ENCODE assay signal across 30 mouse cellular contexts in the genomic region with DNA sequence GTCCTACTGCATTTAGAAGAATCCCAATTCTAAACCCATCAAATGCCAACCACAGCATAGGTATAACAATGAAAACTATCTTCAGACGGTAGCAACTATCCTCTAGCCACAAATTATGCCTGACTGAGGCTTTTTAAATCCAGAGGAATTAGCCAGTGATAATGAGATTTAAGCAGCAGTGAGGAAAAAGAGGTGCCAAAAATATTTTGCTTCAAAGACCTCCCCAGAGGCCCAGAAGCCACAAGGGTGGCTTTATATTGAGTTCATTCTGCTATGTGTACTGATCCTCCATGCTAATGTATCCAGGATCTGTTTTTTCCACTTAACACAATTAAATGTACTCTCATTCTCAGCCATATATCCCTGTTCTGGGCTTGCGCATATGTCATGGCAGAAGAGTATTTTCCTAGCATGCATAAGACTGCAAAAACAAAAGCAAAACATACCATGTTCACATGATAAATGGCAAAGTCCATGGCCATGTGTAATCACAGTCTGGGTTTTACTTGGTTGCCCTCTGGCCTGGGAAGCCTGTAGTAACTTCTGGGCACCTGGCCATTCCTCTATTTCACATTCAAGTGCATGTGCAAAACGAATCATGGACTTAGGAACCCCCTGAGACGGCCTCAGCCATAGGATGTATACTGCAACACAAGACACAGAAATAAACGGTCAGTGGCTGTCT.
A peak's percentile ranks its signal among the peaks of the same experiment; 100 is the strongest.
DNase-seq lines count a peak whose midpoint lies in the region; ATAC-seq and TF ChIP-seq lines count a peak whose summit lies in the region.
"Had no signal": no experiment of that assay in that cellular context is flagged by ENCODE, and none has a peak within 500 bp of the region (broad histone marks: within the 10 kb centered on the region; RNA-seq: fewer than 3 reads in every experiment).

No protein-coding gene starts in this region.

- peak; percentile 50; the same call in 1 of the 2 replicates for TF ChIP-seq EP300 in liver, postnatal 0 days (IDR thresholded peaks at IDR 0.05; ENCODE audit: low read depth)

- peak overlapping the region; percentile 62 for H3K27ac ChIP-seq in liver, adult 2 months (replicated peaks; ENCODE audit: insufficient read depth, low read depth, low read length)
- no peak overlapping the region for H3K27ac ChIP-seq in midbrain, postnatal 0 days (ENCODE audit: low read depth, low read length)
- no peak overlapping the region for H3K27ac ChIP-seq in midbrain, embryonic 14.5 days (replicated peaks; ENCODE audit: low read depth, low read length)
- peak overlapping the region; percentile 87 for H3K27ac ChIP-seq in liver, postnatal 0 days (ENCODE audit: low read depth)
- H3K27ac ChIP-seq: gastrocnemius, adult 2 months; hindbrain, embryonic 15.5 days; left cerebral cortex, adult 2 months; limb, embryonic 13.5 days; macrophage; neural tube, embryonic 15.5 days had no signal

- H3K36me3 ChIP-seq in liver, adult 2 months (ENCODE audit: control insufficient read depth, insufficient read depth, low read length) = no peaks in the 10 kb centered on the region
- H3K36me3 ChIP-seq in midbrain, postnatal 0 days (ENCODE audit: insufficient read depth, low read length) = no peaks in the 10 kb centered on the region
- H3K36me3 ChIP-seq in midbrain, embryonic 14.5 days (ENCODE audit: control insufficient read depth, insufficient read depth, low read length) = no peaks in the 10 kb centered on the region
- no peaks in the 10 kb centered on the region for H3K36me3 ChIP-seq in liver, postnatal 0 days (replicated peaks; ENCODE audit: insufficient read depth, low read length)
- H3K36me3 ChIP-seq: hindbrain, embryonic 15.5 days; limb, embryonic 13.5 days; neural tube, embryonic 15.5 days had no signal

- H3K9ac ChIP-seq in liver, adult 2 months (ENCODE audit: low read depth, low read length) = peak overlapping the region; percentile 23
- no peak overlapping the region for H3K9ac ChIP-seq in midbrain, postnatal 0 days (replicated peaks; ENCODE audit: low read length, poor library complexity, severe bottlenecking)
- no peak overlapping the region for H3K9ac ChIP-seq in midbrain, embryonic 14.5 days (replicated peaks; ENCODE audit: low read length)
- no peak overlapping the region for H3K9ac ChIP-seq in liver, postnatal 0 days (replicated peaks)
- H3K9ac ChIP-seq: hindbrain, embryonic 15.5 days; limb, embryonic 13.5 days; neural tube, embryonic 15.5 days had no signal

- no peaks in the 10 kb centered on the region for H3K27me3 ChIP-seq in liver, adult 2 months (ENCODE audit: control insufficient read depth, insufficient read depth, low read length)
- no peaks in the 10 kb centered on the region for H3K27me3 ChIP-seq in midbrain, postnatal 0 days (ENCODE audit: insufficient read depth, low read length)
- H3K27me3 ChIP-seq in midbrain, embryonic 14.5 days (ENCODE audit: control insufficient read depth, insufficient read depth, low read length) = no peaks in the 10 kb centered on the region
- no peaks in the 10 kb centered on the region for H3K27me3 ChIP-seq in liver, postnatal 0 days (ENCODE audit: insufficient read depth, low read length)
- H3K27me3 ChIP-seq: hindbrain, embryonic 15.5 days; limb, embryonic 13.5 days; neural tube, embryonic 15.5 days had no signal

- H3K9me3 ChIP-seq in midbrain, postnatal 0 days (ENCODE audit: low read length) = no peaks in the 10 kb centered on the region
- H3K9me3 ChIP-seq in midbrain, embryonic 14.5 days (ENCODE audit: control insufficient read depth, low read length) = no peaks in the 10 kb centered on the region
- no peaks in the 10 kb centered on the region for H3K9me3 ChIP-seq in liver, postnatal 0 days (ENCODE audit: low read length)
- H3K9me3 ChIP-seq: hindbrain, embryonic 15.5 days; limb, embryonic 13.5 days; neural tube, embryonic 15.5 days had no signal

- 36% methylated on average over 5 of the region's 5 CpGs for WGBS in liver, adult 2 months
- WGBS in midbrain, postnatal 0 days = 36% methylated on average over 5 of the region's 5 CpGs
- 43% methylated on average over 5 of the region's 5 CpGs for WGBS in midbrain, embryonic 14.5 days
- WGBS in liver, postnatal 0 days (ENCODE audit: insufficient replicate concordance) = 60% methylated on average over 5 of the region's 5 CpGs

- H3K4me1 ChIP-seq in liver, adult 2 months (ENCODE audit: control insufficient read depth, insufficient read depth, low read length) = peaks cover 7% of the 10 kb centered on the region; the same call in 1 of the 2 replicates
- H3K4me1 ChIP-seq in midbrain, postnatal 0 days (ENCODE audit: insufficient read depth, low read length) = no peaks in the 10 kb centered on the region
- no peaks in the 10 kb centered on the region for H3K4me1 ChIP-seq in midbrain, embryonic 14.5 days (ENCODE audit: control insufficient read depth, insufficient read depth, low read length)
- 0 out of 2 replicates have a peak, but pooled peaks cover 2% of the 10 kb centered on the region for H3K4me1 ChIP-seq in liver, postnatal 0 days (ENCODE audit: insufficient read depth)
- H3K4me1 ChIP-seq: hindbrain, embryonic 15.5 days had no signal

- DNase-seq in adrenal gland, postnatal 10 days = peak; percentile 34
- no peak for DNase-seq in adrenal gland, postnatal 25 days
- peak; percentile 96 for DNase-seq in liver, adult 2 months (ENCODE audit: extremely low read depth, low read depth, low spot score)
- DNase-seq in liver = no peak
- DNase-seq in midbrain, postnatal 0 days (ENCODE audit: low spot score) = no peak
- DNase-seq in midbrain, embryonic 14.5 days = no peak
- DNase-seq in liver, postnatal 0 days = peak; percentile 65
- no peak for DNase-seq in kidney, postnatal 10 days
- DNase-seq: cerebellum, adult 2 months; cerebellum, postnatal 14 days; gastrocnemius, adult 2 months; gastrocnemius, postnatal 36 days; heart, adult 18-20 months; heart, postnatal 36 days; kidney, adult 9 months; kidney, postnatal 14 days; lung, adult 18-20 months; right cerebral cortex, postnatal 25 days; thymus, adult 18-20 months; thymus, postnatal 25 days had no signal

- no peak overlapping the region for H3K4me2 ChIP-seq in midbrain, postnatal 0 days (ENCODE audit: low read depth, low read length, poor library complexity, severe bottlenecking)
- H3K4me2 ChIP-seq in midbrain, embryonic 14.5 days (ENCODE audit: low read length) = no peak overlapping the region
- H3K4me2 ChIP-seq in liver, postnatal 0 days (ENCODE audit: low read depth, low read length) = no peak overlapping the region
- H3K4me2 ChIP-seq: heart, embryonic 11.5 days; hindbrain, embryonic 15.5 days; limb, embryonic 13.5 days; neural tube, embryonic 15.5 days had no signal

- no peak overlapping the region for H3K4me3 ChIP-seq in liver, adult 2 months (ENCODE audit: insufficient read depth, low read depth, low read length)
- no peak overlapping the region for H3K4me3 ChIP-seq in midbrain, postnatal 0 days (ENCODE audit: low read depth, low read length)
- no peak overlapping the region for H3K4me3 ChIP-seq in midbrain, embryonic 14.5 days (replicated peaks; ENCODE audit: low read depth, low read length)
- H3K4me3 ChIP-seq in liver, postnatal 0 days (ENCODE audit: low read depth, low read length) = no peak overlapping the region
- H3K4me3 ChIP-seq: erythroblast, embryonic 14.5 days; gastrocnemius, adult 2 months; hindbrain, embryonic 15.5 days; left cerebral cortex, adult 2 months; limb, embryonic 13.5 days; neural tube, embryonic 15.5 days had no signal

- H3K79me2 ChIP-seq in liver, adult 2 months (ENCODE audit: control insufficient read depth, insufficient read depth, low read length) = no peaks in the 10 kb centered on the region

- TF ChIP-seq CTCF in liver, adult 2 months (IDR thresholded peaks at IDR 0.05; ENCODE audit: low read depth, low read length) = no peak
- TF ChIP-seq CTCF in midbrain, postnatal 0 days (IDR thresholded peaks at IDR 0.05) = no peak
- TF ChIP-seq CTCF in liver, postnatal 0 days (IDR thresholded peaks at IDR 0.05; ENCODE audit: low read depth) = no peak

- TF ChIP-seq POLR2A in liver, adult 2 months (IDR thresholded peaks at IDR 0.05; ENCODE audit: extremely low read depth, insufficient read depth, low read length) = no peak

- ATAC-seq in midbrain, postnatal 0 days (ENCODE audit: low FRiP score) = 0 out of 2 replicates have a peak, but pooled peaks have one; percentile 23
- no peak for ATAC-seq in midbrain, embryonic 14.5 days (ENCODE audit: low FRiP score, low TSS enrichment)
- peak; percentile 95 for ATAC-seq in liver, postnatal 0 days
- ATAC-seq: activated CD4-positive, CD25-positive, alpha-beta regulatory T cell, adult 4 months; forebrain, embryonic 16.5 days; lung, postnatal 0 days had no signal

Comparison
In these comparisons a context has a peak if more than half of its experiments do, and no peak if none do; other contexts are left out.
1. DNase-seq: peak in adrenal gland, postnatal 10 days (single experiment), liver, adult 2 months (single experiment) and liver, postnatal 0 days (single experiment); none in adrenal gland, postnatal 25 days (single experiment), liver (single experiment), midbrain, postnatal 0 days (single experiment), midbrain, embryonic 14.5 days (single experiment) and kidney, postnatal 10 days (single experiment).
2. H3K27ac ChIP-seq: peak in liver, adult 2 months (single experiment) and liver, postnatal 0 days (single experiment); none in midbrain, postnatal 0 days (single experiment) and midbrain, embryonic 14.5 days (single experiment).